Mouse (Mus musculus) cortical plate, adult 2 months (tissue): Measurements from ENCODE around the gene Sephs1. TPM values are rescaled to one million over a fixed set of nuclear protein-coding genes. Genes with fewer than 3 reads are reported as not detected.

Source experiments
- H3K27ac ChIP-seq: fragments of 200-500 bp; 2 replicates; pipeline ENCODE4 v1.5.1; 2012; ENCODE audit warnings: low read length, control low read depth, inconsistent platforms; ENCODE audit not compliant: insufficient read depth
- H3K4me1 ChIP-seq: fragments of 200-500 bp; 2 replicates; pipeline ENCODE4 v1.6.1; 2011; ENCODE audit warnings: low read length; ENCODE audit not compliant: control insufficient read depth, insufficient read depth
- H3K4me3 ChIP-seq: fragments of 200-500 bp; 2 replicates; pipeline ENCODE4 v1.5.1; 2011; ENCODE audit warnings: mild to moderate bottlenecking, low read length, control low read depth; ENCODE audit not compliant: insufficient read depth
- CTCF ChIP-seq: fragments of 200-500 bp; IDR thresholded peaks from 2 replicates; pipeline ENCODE4 v1.5.1; 2011; ENCODE audit warnings: mild to moderate bottlenecking, control low read depth, low read length; ENCODE audit not compliant: insufficient read depth; ENCODE audit errors: extremely low read depth
- POLR2A ChIP-seq: fragments of 200-500 bp; IDR thresholded peaks from 2 replicates; pipeline ENCODE4 v1.6.1; 2011; ENCODE audit warnings: mild to moderate bottlenecking, low read length, control low read depth; ENCODE audit not compliant: insufficient read depth; ENCODE audit errors: extremely low read depth
- polyA plus RNA-seq: library from polyadenylated mRNA; depleted of rRNA; stranded (reverse); fragments of >200 nt; gene quantifications from 2 replicates; pipeline ENCODE4 v1.2.3, GENCODE M21; 2012; rRNA removed

Gene Sephs1
- polyA plus RNA-seq, 1 experiment = 17.5 TPM

DNA sequence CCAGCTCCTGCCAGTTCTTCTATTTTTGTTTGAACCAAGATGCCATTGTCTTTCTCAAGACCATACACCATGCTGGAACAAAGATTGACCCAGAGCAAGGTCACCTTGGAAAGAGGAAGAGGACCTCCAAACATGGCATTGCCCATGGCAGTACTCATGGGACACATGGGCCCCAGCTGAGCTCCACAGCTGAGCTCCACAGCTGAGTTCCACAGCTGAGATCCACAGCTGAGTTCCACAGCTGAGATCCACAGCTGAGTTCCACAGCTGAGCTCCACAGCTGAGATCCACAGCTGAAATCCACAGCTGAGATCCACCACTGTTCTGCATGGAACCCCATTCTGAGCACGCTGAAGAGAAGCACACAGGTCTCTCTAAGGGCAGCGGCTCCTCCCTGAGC lies 69.6 kb downstream of the Sephs1 start:
- H3K4me3 ChIP-seq = no peak overlapping the region
- no peak overlapping the region for H3K27ac ChIP-seq
- TF ChIP-seq CTCF (no peak), POLR2A (no peak)
- H3K4me1 ChIP-seq = no peaks in the 10 kb centered on the region

DNA sequence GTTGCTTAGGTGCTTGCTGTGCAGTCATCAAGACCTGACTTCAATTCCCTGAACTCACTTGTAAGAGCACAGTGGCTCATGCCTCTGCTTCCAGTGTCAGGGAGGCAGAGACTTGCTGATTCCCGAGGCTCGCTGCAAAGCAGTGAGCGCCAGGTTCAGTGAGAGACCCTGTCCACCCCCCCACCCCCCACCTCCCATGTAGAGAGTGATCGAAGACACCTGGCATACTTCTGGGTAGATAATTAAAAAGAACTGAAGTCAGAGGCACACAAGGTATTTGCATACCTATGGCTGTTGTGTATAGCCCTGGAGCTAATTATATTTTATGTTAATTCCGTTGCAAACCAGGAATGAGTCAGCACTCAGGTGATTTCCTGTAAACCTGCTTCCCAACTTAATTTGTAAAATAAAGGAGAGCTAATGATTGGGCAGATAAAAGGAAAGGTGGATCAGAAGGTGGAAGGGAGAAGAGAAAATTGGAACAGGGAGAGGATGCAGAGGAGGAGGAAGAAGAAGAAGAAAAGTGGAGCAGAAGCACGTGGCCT lies 72.9 kb downstream of the Sephs1 start:
- no peaks in the 10 kb centered on the region for H3K4me1 ChIP-seq
- no peak overlapping the region for H3K27ac ChIP-seq
- H3K4me3 ChIP-seq = no peak overlapping the region
- TF ChIP-seq POLR2A (no peak), CTCF (no peak)

DNA sequence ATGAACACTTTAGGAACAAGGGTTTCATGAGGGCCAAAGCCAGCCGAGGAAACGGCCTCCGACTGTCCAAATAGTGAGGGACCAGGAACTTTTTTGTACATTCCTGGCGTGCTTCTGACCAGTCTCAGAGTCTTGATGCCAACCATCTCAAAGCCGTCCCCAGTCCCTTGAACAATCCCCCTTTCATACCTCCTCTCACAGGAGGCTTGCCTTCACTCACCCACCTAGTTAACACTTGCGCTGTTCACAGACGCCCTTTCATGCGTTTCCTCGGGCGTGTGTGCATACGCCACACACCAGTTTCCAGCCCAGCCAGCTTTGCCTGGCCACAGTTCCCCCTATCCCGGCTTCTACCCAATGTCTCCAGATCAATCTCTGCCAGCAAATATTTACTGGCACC lies 76.7 kb downstream of the Sephs1 start:
- Histone ChIP-seq H3K27ac (no peak overlapping the region), H3K4me1 (no peaks in the 10 kb centered on the region), H3K4me3 (no peak overlapping the region)
- TF ChIP-seq CTCF (no peak), POLR2A (no peak)

Other genes with a start within 250 kb of the Sephs1 start
- gene Prpf18, start 229.5 kb upstream of the Sephs1 start, polyA plus RNA-seq = 41.1 and 41.3 TPM in 2 replicates
- gene Bend7, start 163.7 kb upstream of the Sephs1 start, polyA plus RNA-seq = 1.2 and 1.5 TPM in 2 replicates
- gene Phyh, start 37.5 kb downstream of the Sephs1 start, polyA plus RNA-seq = 125 and 133 TPM in 2 replicates
- gene Ucma, start 94.6 kb downstream of the Sephs1 start, polyA plus RNA-seq = 1.6 and 3.3 TPM in 2 replicates
- gene Mcm10, start 131.2 kb downstream of the Sephs1 start, polyA plus RNA-seq = 1.7 and 2.3 TPM in 2 replicates
- gene Optn, start 182.5 kb downstream of the Sephs1 start, polyA plus RNA-seq = 7.5 and 7.8 TPM in 2 replicates